Mouse (Mus musculus) layer of hippocampus, adult 18-20 months (tissue): ENCODE measurements around the gene Asic4. TPM values are rescaled to one million over a fixed set of nuclear protein-coding genes. Genes with fewer than 3 reads are reported as not detected.

ENCODE experiments used
- DNase-seq, 2 experiments: peaks; one replicate each; pipeline ENCODE4 v3.0.0; 2022; ENCODE audit warnings: low spot score in 2 of 2
- long read RNA-seq: library from polyadenylated mRNA; stranded (forward); transcript quantifications from one replicate; pipeline ENCODE4 v2.0.0, GENCODE M21; 2021
- total RNA-seq, 2 experiments: library from RNA; stranded (reverse); gene quantifications; 2 replicates each; pipeline ENCODE4 v1.2.3; 2021

Asic4 gene
- 1 to 10 TPM; 7.3 to 8.1 TPM for total RNA-seq
- long read RNA-seq, partial matches to known transcripts: 0 of 2 reads
- long read RNA-seq, other reads (novel, unspliced or antisense): 2 of 2 reads

DNA sequence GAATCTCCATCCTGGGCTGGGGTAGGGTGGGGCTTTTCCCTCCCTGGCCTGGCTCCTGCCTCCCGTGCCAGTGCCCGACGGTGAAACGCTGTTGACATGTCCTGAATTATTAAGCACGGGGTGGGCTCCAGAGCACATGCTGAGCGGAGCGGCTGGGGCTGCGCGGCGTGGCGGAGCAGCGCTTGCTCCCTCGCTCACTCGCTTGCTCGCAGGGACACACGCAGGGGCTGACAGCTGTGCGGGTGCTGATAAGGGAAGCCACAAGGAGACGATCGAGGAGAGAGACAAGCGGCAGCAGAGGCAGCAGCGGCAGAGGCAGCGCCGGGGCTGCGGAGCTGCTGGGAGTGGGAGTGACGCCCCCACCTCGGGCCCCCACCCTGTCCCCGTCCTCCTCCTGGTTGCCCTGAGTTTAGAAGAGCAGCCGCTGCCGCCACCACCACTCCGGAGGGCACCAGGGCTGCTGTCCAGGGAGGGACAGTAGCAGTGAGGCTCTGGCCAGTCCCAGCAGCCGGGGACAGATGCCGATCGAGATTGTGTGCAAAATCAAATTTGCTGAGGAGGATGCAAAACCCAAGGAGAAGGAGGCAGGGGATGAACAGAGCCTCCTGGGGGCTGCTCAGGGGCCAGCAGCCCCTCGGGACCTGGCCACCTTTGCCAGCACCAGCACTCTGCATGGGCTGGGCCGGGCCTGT is at the start of gene Asic4:
TSS of gene Asic4 (plus strand) at position 123 of the 692 bp plus-strand sequence.
- DNase-seq: no peak

DNA sequence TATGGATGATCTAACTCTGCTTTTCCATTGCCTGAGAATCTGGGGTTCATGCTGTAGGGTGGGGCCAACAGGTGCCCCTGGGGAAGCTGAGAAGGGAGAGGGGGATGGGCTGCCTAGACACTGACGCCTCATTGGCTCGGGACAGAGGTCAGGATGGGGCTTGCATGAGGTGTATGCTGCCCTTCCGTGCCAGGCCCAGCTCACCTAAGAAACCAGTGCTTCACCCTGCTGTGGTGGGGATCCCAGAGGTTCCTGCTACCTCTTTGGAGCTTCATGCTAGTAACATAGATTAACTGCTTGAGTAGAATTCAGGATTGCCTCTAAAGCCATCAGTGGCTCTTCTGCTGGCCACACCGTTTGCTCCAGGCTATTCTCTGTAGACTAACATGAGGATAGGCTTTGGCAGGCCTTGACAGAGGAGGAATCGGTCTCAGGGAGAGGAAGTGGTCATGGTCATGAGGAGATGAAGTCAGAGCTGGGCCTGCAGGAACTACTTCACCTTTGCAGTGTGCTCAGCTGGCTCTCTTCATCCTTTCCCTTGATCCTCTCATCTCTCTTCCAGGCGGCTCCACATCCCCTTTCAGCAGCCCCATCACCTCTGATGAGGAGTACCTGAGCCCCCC is 49.6 kb upstream of the Asic4 start:
- no peak for DNase-seq

DNA sequence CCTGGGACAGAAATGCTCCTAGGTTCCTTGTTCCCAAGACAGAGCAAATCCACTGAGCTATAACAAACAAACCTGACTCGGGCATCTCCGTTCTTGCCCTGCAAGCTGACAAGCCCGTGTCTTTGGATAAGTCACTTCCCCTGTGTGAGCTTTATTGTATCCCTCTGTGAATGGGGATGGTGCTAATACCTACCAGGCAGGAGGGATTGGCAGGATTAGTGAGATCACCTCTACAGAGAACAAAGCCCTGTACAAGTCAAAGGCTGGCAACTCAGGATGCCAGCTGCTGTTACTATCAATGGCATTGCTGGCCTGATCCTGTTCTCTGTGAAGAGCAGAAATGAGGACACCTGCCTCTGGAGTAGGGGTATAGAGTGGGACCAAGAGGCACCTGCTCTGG is 44.7 kb upstream of the Asic4 start:
- DNase-seq: no peak

DNA sequence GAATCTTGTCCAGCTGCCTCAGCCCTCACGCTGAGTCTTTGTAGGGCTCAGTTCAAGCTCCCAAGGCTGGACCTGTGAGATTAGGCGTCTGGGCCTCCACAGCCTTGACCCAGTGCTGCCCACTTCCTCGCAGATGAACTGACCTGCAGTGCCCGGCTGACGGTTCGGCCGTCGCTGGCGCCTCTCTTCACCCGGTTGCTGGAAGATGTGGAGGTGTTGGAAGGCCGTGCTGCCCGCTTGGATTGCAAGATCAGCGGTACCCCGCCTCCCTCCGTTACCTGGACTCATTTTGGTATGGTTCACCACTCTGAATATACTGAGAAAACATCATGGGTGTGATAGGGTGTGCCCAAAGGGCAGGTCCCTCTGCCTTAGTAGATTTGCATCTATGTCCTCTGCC is 44.1 kb upstream of the Asic4 start:
- no peak for DNase-seq

DNA sequence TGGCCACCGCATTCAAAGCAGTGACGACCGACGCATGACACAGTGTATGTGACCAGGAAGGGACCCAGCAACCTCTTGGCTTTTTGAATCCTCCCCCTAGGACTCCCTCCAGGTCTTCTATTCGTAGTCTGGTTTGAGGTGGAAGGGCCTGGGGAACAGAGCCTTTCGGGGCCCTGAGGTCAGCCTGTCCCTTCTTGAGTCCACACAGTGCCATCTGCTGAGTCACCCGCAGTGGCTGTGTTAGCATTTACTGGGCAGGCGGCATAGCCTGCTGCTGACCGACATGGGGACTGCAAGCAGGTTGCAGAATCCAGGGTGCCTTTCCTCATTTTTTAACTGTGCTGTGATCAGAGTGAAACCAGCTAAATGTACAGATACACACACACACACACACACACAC is 43.2 kb upstream of the Asic4 start:
- no peak for DNase-seq

DNA sequence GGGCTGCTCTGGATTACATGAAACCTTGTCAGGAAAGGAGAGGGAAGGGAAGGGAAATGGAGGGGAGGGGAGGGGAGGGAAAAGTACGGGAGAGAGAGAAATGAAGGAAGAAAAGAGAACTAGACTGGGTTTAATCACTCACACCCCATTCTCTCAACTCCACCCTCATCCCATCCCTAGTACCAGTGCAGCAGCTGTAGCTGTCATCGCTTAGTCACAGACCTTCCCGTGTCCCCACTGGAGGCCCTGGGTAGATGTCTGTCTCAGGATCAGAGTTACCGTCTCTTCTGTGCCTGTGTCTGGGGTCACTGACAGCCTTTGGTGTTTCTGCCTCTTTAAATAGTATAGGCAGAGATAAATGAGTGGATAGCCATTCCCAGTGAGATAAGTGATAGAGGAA is 42.0 kb upstream of the Asic4 start:
- no peak for DNase-seq

DNA sequence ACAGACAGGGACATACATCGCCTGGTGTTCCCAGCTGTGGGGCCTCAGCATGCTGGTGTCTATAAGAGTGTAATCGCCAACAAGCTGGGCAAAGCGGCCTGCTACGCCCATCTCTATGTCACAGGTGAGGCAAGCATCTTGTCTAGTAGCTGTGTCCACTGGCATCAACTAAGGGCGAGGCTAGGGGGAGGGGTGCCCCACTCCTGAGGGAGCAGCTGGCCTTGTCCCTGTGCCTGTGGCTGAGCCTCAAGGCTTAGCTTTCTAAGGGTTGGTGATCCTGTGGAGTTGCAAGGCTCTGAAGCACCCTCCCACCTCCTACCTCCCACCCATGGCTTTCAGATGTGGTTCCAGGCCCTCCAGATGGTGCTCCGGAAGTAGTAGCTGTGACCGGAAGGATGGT is 40.3 kb upstream of the Asic4 start:
- DNase-seq: no peak

DNA sequence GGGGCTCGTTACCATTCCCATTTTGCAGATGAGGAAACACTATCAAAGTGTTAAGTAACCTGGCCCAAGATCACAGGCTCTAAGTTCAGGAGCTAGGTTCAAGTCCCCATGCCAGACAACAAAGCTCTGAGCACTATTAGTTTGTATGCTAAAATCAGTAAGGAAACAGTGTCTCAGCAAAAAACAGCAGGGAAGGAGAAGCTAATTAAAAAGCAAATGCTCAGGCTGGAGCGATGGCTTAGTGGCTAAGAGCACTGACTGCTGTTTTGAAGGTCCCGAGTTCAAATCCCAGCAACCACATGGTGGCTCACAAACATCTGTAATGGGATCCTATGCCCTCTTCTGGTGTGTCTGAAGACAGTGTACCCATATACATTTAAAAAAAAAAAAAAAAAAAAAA is 38.0 kb upstream of the Asic4 start:
- DNase-seq: no peak

DNA sequence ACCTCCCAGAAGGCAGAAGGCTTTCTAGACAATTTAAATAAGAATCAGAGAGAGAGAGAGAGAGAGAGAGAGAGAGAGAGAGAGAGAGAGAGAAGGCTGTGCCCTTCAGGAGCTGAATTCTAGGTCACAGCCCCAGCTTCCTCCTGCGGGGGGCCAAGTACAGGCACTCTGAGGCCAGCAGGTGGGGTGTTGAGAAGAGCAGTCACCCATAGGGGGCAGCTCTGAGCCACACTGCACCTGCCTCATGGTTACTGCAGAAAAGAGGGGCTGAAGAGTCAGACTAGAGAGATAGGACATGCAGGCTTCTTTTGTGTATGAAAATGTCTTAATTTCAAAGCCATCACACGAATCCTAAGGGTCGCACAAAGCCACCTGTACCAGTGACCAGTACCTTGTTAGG is 36.5 kb upstream of the Asic4 start:
- DNase-seq: peak in 1 of 2 experiments; percentile 55

DNA sequence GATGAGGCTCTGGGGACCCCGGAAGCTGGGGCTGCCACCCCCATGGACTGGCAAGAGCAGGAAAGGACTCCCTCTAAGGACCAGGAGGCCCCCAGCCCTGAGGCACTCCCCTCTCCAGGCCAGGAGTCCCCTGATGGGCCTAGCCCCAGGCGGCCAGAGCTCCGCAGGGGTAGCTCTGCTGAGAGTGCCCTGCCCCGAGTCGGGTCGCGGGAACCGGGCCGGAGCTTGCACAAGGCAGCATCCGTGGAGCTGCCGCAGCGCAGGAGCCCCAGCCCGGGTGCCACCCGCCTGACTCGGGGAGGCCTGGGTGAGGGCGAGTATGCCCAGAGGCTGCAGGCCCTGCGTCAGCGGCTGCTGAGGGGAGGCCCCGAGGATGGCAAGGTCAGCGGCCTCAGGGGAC is 28.4 kb upstream of the Asic4 start:
- no peak for DNase-seq

DNA sequence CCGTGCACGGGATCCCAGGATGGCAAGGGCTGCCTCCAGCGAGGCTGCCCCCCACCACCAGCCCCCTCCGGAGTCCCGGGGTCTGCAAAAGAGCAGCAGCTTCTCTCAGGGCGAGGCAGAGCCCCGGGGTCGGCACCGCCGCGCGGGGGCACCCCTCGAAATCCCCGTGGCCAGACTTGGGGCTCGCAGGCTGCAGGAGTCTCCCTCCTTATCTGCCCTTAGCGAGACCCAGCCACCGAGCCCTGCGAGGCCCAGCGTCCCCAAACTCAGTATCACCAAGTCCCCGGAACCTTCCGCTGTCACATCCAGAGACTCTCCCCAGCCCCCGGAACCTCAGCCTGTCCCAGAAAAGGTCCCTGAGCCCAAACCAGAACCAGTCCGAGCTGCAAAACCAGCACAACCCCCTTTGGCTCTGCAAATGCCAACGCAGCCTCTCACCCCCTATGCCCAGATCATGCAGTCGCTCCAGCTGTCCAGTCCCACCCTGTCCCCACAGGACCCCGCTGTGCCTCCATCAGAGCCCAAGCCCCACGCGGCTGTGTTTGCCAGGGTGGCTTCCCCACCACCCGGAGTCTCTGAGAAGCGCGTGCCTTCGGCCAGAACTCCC is 27.9 kb upstream of the Asic4 start:
- no peak for DNase-seq

DNA sequence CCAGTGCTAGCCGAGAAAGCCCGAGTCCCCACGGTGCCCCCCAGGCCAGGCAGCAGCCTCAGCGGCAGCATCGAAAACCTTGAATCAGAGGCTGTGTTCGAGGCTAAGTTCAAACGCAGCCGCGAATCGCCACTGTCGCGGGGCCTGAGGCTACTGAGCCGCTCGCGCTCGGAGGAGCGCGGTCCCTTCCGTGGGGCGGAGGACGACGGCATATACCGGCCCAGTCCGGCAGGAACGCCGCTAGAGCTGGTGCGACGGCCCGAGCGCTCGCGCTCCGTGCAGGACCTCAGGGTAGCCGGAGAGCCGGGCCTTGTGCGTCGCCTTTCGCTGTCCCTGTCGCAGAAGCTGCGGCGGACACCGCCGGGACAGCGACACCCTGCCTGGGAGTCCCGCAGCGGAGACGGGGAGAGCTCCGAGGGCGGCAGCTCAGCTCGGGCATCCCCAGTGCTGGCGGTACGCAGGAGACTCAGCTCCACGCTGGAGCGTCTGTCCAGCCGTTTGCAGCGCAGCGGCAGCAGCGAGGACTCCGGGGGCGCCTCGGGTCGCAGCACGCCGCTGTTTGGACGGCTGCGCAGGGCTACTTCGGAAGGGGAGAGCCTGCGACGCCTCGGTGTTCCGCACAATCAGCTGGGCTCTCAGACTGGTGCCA is 27.3 kb upstream of the Asic4 start:
- DNase-seq: no peak

DNA sequence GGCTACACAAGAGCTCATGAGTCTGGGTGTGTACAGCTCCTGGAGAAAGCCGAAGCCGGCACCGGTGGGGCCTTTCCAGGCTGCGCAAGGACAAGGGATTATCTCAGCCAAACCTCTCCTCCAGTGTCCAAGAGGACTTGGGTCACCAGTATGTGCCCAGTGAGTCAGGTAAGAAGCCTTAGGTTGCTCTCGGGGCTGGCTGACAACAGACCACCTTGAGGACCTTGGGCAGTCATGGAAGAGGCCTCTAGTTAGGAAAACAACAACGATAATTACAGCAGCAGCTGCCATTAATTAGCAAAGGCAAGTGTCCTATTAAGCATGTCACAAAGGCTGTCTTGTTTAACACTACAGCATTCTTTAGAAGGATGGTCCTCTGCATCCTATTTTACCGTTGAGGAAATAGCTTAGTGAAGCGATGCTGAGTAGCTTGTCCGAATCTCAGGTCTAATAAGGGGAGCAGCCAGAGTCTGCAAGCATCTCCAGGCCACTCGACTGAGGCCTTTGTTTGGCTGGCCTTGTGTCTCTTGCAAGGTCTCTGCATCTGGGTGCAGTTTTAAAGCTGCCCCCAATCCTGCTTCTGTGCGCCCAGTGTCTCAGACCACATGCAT is 26.4 kb upstream of the Asic4 start:
- DNase-seq: no peak

DNA sequence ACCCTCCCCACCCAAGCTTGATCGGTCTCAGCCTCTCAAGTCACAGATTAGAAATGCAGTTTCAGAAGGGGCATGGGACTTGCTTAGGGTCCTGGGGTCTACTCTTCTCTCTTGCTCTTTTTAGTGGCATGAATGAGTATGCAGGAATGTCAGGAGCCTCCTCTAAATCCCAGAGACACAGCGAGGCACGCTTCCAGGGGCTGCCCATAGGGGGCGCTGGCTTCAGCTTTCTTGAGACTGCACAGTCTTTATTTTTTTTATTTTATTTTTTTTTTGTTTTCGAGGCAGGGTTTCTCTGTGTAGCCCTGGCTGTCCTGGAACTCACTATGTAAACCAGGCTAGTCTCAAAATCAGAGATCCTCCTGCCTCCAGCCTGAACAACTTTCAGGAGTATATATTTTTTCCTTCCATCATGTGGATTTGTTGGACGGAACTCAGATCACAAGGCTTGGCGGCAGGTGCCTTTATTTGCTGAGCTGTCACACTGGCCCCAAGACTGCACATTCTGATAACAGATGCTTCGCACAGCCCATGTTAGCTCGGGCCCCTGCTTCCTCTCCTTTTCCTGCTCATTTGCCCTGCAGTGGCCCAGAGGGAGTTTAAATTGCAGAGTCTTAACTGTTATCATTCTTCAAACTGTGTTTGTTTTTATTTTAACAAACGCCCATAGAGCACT is 24.3 kb upstream of the Asic4 start:
- DNase-seq: peak in 1 of 2 experiments; percentile 57

DNA sequence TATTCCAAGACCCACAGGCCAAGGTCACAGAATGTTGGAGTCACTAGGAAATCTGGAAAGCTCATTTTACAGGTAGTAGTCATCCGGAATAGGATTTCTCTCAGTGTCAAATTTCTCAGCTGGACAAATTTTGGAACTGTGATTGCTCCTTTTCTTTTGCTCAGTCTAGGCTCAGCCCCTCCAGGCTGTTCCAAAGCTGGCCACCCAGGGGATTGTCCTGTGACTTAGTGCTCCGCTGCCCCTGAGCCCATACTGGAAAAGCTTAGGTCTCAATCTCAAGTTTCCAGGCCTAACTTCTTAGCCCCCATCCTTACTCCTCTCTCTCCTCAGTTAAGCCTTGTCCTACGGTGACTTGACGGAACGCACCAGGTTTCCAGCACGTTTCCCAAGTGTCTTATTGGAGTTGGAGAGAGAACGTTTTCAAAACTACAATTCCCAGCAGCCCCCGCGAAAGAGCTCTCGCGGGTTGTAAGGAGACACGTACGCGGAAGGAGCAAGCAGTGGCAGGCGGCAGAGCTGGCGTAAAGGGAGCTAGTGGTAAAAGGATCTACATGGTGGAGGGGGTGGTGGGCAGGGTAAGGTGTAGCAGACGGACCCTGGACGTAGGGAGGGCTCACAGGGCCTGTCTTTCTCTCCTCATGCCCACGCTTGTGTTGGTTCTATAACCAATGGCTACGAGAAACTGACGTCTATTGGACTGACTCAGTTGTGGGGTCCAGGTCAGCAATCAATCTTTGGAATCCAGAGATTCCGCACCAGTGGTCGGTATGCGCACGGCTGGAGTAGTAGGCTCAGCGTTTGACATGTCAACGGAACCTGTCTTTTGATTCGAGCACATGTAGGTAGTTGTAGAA is 14.5 kb upstream of the Asic4 start, which contains the start of gene Gmppa:
TSS of gene Gmppa (plus strand) at position 456 of the 854 bp plus-strand sequence.
- peak; percentile 78 to 86 for DNase-seq

DNA sequence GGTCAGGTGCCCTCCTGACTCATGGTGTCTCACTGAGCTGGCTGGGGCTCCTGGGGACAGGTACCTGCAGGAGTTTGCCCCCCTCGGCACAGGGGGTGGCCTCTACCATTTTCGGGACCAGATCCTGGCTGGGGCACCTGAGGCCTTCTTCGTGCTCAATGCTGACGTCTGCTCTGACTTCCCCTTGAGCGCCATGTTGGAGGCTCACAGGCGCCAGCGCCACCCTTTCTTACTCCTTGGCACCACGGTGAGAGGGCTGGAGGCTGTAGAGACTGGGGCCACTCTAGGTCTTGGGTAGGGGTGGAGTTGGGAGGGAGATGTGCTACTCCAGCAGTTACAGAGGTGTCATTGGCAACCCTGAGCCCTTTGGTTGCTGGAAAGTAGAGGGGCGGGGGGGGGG is 11.5 kb upstream of the Asic4 start:
- no peak for DNase-seq

DNA sequence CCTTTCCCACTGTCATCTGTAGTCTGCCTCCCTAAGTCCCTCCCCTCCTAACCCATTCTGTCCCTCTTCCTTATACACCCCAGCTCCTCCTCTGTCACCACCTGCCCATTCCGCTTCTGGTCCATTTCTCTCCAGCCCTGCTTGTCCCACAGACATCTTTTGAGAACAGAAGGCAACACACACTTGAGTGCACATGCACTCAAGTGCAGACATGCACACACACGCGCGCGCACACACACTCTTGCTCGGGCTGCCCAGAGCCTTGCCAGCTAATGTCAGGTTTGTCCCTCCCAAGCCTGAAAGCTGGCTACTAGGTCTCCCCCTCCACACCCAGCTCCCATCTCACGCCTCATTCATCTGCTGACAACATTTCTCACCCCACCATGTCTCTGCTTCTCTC is 9.6 kb upstream of the Asic4 start:
- no peak for DNase-seq

DNA sequence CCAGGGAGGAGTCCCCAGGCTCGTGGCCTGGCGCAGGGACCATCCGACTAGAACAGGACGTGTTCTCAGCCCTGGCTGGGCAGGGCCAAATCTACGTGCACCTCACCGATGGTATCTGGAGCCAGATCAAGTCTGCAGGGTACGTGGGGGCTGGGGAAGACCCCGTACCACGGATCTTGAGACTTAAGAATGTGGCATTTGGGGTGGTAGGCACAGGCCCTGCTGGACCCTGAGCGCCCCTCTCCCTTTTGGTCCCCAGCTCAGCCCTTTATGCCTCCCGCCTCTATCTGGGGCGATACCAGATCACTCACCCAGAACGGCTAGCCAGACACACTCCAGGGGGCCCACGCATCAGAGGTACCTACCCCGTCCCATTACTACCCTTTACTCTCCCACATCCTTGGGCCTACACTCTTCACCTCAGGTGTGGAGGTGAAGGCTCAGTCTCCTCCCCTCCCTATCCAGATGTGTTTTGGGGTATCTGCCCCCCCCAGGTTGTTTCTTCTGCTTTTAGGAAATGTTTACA is 8.7 kb upstream of the Asic4 start:
- no peak for DNase-seq

DNA sequence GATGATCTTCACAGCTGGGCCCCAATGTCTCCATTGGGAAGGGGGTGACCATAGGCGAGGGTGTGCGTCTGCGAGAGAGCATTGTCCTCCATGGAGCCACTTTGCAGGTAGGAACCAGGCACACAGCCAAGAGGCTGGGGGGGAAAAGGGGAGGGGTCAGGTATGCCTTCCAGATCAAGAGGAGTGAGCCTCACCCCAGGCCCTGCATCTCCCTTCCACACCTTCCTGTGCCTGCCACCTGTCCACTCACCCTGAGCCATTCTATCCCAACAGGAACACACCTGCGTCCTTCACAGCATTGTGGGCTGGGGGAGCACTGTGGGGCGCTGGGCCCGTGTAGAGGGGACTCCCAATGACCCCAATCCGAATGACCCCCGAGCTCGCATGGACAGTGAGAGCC is 8.1 kb upstream of the Asic4 start:
- no peak for DNase-seq

DNA sequence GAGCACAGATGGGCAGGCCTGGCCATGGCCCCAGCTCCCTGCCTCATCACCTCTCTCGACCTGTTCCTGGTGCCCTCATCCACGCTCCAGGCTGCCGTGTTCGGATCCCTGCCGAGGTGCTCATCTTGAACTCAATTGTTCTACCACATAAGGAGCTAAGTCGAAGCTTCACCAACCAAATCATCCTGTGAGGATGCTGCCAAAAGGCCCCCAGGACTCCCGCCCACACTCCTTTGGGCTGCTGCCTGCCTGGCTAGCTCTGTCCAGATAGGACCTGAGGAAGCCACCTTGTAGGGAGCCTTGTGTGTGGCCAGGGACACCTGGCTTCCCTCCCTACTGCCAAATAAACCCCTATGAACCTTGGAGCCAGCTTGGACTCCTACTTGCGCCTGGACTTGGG is 7.4 kb upstream of the Asic4 start:
- DNase-seq: no peak
